Mouse (Mus musculus) E14TG2a.4 (cell line): ENCODE results near the gene Hoxd9.

Source experiments
- H3K27me3 ChIP-seq: 2 replicates; pipeline ENCODE4 v1.6.1; 2014; ENCODE audit warnings: low read length, control low read depth; ENCODE audit not compliant: insufficient read depth
- H3K36me3 ChIP-seq: 2 replicates; pipeline ENCODE4 v1.6.1; 2014; ENCODE audit warnings: low read length, control low read depth; ENCODE audit not compliant: insufficient read depth
- H3K4me1 ChIP-seq: replicated peaks from 2 replicates; pipeline ENCODE4 v1.6.1; 2014; ENCODE audit warnings: low read depth, low read length, control low read depth
- H3K4me3 ChIP-seq: replicated peaks from 2 replicates; pipeline ENCODE4 v1.5.1; 2014; ENCODE audit warnings: mild to moderate bottlenecking, low read length
- H3K9me3 ChIP-seq: 2 replicates; pipeline ENCODE4 v1.6.1; 2014; ENCODE audit warnings: low read length, control low read depth
- CTCF ChIP-seq: conservative IDR thresholded peaks from 2 replicates; pipeline ENCODE4 v1.5.1; 2014; ENCODE audit warnings: low read length
- NANOG ChIP-seq: IDR thresholded peaks from 2 replicates; pipeline ENCODE4 v1.6.1; 2014; ENCODE audit warnings: borderline replicate concordance, low read length, mixed read lengths
- POU5F1 ChIP-seq: IDR thresholded peaks from 2 replicates; pipeline ENCODE4 v1.6.1; 2014; ENCODE audit warnings: low read length, borderline replicate concordance

Hoxd9 gene

GRCm38 (mm10) chr2:74748436-74748995 lies 51.0 kb downstream of the Hoxd9 start:
- Histone ChIP-seq H3K9me3 (0 out of 2 replicates have a peak, but pooled peaks cover 10% of the 10 kb centered on the region), H3K27me3 (peaks cover 99% of the 10 kb centered on the region), H3K4me3 (no peak overlapping the region), H3K4me1 (peaks cover 44% of the 10 kb centered on the region), H3K36me3 (no peaks in the 10 kb centered on the region)
- TF ChIP-seq POU5F1 (no peak), NANOG (no peak), CTCF (no peak)

- H3K27me3 ChIP-seq = peaks cover 99% of the 10 kb centered on the region
- H3K4me1 ChIP-seq = peaks cover 47% of the 10 kb centered on the region
- 0 out of 2 replicates have a peak, but pooled peaks cover under 1% of the 10 kb centered on the region for H3K9me3 ChIP-seq
- peak overlapping the region; percentile 61 for H3K4me3 ChIP-seq
- no peaks in the 10 kb centered on the region for H3K36me3 ChIP-seq
- TF ChIP-seq CTCF = no peak
- TF ChIP-seq NANOG = no peak
- TF ChIP-seq POU5F1 = no peak
These were observed 52.0 kb downstream of the Hoxd9 start for GRCm38 (mm10) chr2:74749337-74750121.
